Mouse (Mus musculus) testis, adult 2 months (tissue): ENCODE measurements around the gene Prl7a1. TPM values are rescaled to one million over a fixed set of nuclear protein-coding genes. Genes with fewer than 3 reads are reported as not detected.

Source experiments
- H3K27ac ChIP-seq: fragments of 200-500 bp; 2 replicates; pipeline ENCODE4 v1.5.1; 2012; ENCODE audit warnings: low read depth, low read length; ENCODE audit not compliant: control insufficient read depth, insufficient read depth
- H3K27me3 ChIP-seq: fragments of 200-500 bp; 2 replicates; pipeline ENCODE4 v1.6.1; 2012; ENCODE audit warnings: mild to moderate bottlenecking, low read length, moderate library complexity; ENCODE audit not compliant: control insufficient read depth, insufficient read depth
- H3K36me3 ChIP-seq: fragments of 200-500 bp; 2 replicates; pipeline ENCODE4 v1.6.1; 2012; ENCODE audit warnings: mild to moderate bottlenecking, low read length; ENCODE audit not compliant: control insufficient read depth, insufficient read depth
- H3K4me1 ChIP-seq: fragments of 200-500 bp; 2 replicates; pipeline ENCODE4 v1.6.1; 2012; ENCODE audit warnings: low read length; ENCODE audit not compliant: control insufficient read depth, insufficient read depth
- H3K4me3 ChIP-seq: fragments of 200-500 bp; 2 replicates; pipeline ENCODE4 v1.5.1; 2012; ENCODE audit warnings: low read depth, mild to moderate bottlenecking, low read length, moderate library complexity, mixed read lengths; ENCODE audit not compliant: control insufficient read depth
- CTCF ChIP-seq: fragments of 200-500 bp; IDR thresholded peaks from 2 replicates; pipeline ENCODE4 v1.5.1; 2012; ENCODE audit warnings: low read depth, mild to moderate bottlenecking, inconsistent platforms, low read length, moderate library complexity; ENCODE audit not compliant: control insufficient read depth, insufficient read depth, insufficient replicate concordance
- POLR2A ChIP-seq: fragments of 200-500 bp; IDR thresholded peaks from 2 replicates; pipeline ENCODE4 v1.6.1; 2012; ENCODE audit warnings: low read depth, mild to moderate bottlenecking, inconsistent platforms, low read length, moderate library complexity; ENCODE audit not compliant: control insufficient read depth
- polyA plus RNA-seq: library from polyadenylated mRNA; depleted of rRNA; stranded (reverse); fragments of >200 nt; gene quantifications from 2 replicates; pipeline ENCODE4 v1.2.3, GENCODE M21; 2012; rRNA removed

The Prl7a1 gene
- polyA plus RNA-seq: not detected in 2 replicates

DNA sequence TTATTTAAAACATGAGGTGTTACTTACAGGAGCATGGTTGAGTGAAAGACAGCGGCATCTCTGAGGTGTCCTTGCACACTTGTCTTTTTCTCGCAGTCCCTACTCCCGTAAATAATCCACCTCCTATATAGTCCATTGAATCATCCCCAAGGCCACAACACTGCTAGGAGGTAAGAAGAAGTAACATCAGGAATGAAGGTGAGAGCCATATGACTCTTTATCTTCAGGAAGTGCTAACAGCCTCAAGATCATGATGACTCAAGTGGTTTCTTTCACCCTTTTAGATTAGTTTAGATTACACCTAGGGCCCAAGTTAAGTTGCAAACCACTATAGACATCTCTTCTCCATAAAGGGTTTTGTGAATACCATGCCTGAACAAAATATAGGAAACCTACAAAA lies at the start of gene Prl7a1:
TSS of gene Prl7a1 (minus strand) at position 101 of the 400 bp plus-strand sequence.
- no peak within 1 kb of the TSS for H3K27ac ChIP-seq
- H3K27me3 ChIP-seq: no peaks in the 10 kb centered on the region
- TF ChIP-seq CTCF (no peak), POLR2A (no peak)
- no peaks in the 10 kb centered on the region for H3K4me1 ChIP-seq
- H3K4me3 ChIP-seq: no peak within 1 kb of the TSS
- H3K36me3 ChIP-seq: no peaks in the 10 kb centered on the region

- H3K4me1 ChIP-seq: no peaks in the 10 kb centered on the region
- TF ChIP-seq CTCF: no peak
- no peak for TF ChIP-seq POLR2A
- no peak within 1 kb of the TSS for H3K4me3 ChIP-seq
- H3K27me3 ChIP-seq: no peaks in the 10 kb centered on the region
- no peak within 1 kb of the TSS for H3K27ac ChIP-seq
- H3K36me3 ChIP-seq: no peaks in the 10 kb centered on the region
Observed at GRCm38 (mm10) chr13:27667936-27668335, 25.6 kb upstream of the Prl7a1 start, which contains the start of gene Prl7a2. Gene Prl7a2 (minus strand): TSS chr13:27668036.

- H3K4me1 ChIP-seq: no peaks in the 10 kb centered on the region
- H3K27me3 ChIP-seq: no peaks in the 10 kb centered on the region
- no peaks in the 10 kb centered on the region for H3K36me3 ChIP-seq
- H3K27ac ChIP-seq: no peak overlapping the region
- no peak overlapping the region for H3K4me3 ChIP-seq
- TF ChIP-seq CTCF (no peak), POLR2A (no peak)
Observed at GRCm38 (mm10) chr13:27660747-27661146, 18.5 kb upstream of the Prl7a1 start.

DNA sequence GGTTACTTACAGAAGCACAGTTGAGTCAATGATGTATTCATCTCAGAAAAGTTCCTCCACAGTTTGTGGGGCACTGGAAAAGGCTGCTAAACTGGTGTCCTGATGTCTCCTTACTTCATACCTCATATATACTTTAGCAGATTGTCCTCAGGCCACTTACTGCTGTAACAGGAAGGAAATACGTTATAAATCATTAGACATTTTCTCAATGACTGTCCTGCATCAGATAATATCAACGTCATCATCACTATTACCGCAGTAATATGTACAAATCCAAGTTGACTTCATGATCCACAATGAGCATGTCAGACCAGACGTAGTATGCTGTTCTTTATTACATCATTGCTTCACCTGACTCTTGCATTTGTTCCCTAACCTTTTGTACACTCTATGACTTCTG lies 31.8 kb downstream of the Prl7a1 start, which contains the start of gene Prl7b1:
TSS of gene Prl7b1 (minus strand) at position 101 of the 400 bp plus-strand sequence.
- Histone ChIP-seq H3K36me3 (no peaks in the 10 kb centered on the region), H3K27me3 (no peaks in the 10 kb centered on the region), H3K4me3 (no peak within 1 kb of the TSS), H3K27ac (no peak within 1 kb of the TSS), H3K4me1 (no peaks in the 10 kb centered on the region)
- TF ChIP-seq POLR2A (no peak), CTCF (no peak)

Other genes starting within 250 kb of the Prl7a1 start
- not detected in 2 replicates for gene Prl8a6, start 203.8 kb downstream of the Prl7a1 start, polyA plus RNA-seq
- gene Prl8a8, start 129.3 kb downstream of the Prl7a1 start, polyA plus RNA-seq: not detected in 2 replicates
- gene Prl8a9, start 77.9 kb downstream of the Prl7a1 start, polyA plus RNA-seq: not detected in 2 replicates
- gene Prl8a1, start 60.3 kb downstream of the Prl7a1 start, polyA plus RNA-seq: not detected in 2 replicates
- gene Prl7b1, start 31.9 kb downstream of the Prl7a1 start, polyA plus RNA-seq: not detected in 2 replicates
- gene Prl7a2, start 25.5 kb upstream of the Prl7a1 start, polyA plus RNA-seq: not detected in 2 replicates
- not detected in 2 replicates for gene Prl7d1, start 74.2 kb upstream of the Prl7a1 start, polyA plus RNA-seq
- not detected in 2 replicates for gene Prl7c1, start 138.3 kb upstream of the Prl7a1 start, polyA plus RNA-seq
- not detected in 2 replicates for gene Prl2a1, start 159.2 kb upstream of the Prl7a1 start, polyA plus RNA-seq
- not detected in 2 replicates for gene Prl2c1, start 206.8 kb upstream of the Prl7a1 start, polyA plus RNA-seq